Mouse (Mus musculus): ENCODE measurements around the gene Gna15.

DNA sequence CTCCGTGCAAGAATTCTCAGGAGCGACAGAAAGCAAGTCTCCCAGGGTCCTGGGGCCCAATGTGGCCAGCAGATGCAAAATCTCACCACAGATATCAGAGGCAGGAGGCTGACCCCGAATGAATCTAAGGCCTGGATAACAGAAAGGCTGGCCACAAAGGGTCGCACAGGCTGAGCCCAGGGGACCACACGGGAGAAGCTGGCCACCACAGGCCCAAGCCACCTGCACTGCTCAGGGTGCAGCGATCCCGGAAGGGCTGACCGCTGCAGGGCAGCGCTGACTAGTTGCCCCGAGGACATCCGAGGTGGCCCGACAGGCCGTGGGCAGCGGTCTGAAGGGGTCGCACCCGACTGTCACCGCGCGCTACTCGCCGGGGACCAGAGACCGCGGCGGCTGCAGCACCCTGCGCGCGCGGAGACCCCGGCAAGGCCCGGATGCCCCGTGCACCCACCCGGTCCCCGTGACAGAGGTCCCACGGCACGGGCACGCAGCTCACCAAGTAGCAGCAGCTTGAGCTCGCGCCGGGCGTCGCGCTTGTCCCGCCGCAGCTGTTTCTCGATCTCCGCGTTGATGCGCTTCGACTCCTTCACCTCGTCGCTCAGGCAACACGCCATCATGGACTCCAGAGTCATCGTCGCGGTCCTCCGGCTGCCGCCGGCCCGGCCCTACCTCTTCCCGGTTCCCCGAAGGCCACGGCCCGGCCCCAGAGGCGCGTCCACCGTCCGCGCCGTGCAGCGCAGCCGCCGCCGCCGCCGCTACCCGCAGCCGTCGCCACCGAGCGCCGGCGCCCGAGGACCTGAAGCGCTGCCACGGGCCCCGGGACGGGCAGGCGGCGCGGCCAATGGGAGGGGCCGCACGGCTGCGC lies 20.5 kb upstream of the Gna15 start:
- TF ChIP-seq CTCF (IDR thresholded peaks at IDR 0.05; ENCODE audit: extremely low read depth, insufficient read length, insufficient replicate concordance, low read depth, low read length) (no peak), POLR2A (IDR thresholded peaks at IDR 0.05; ENCODE audit: low read depth, low read length) (peak; percentile 77; the same call in 1 of the 2 replicates)
